Mouse (Mus musculus) C2C12 (cell line): ENCODE results near the gene Rpl14. TPM values are rescaled to one million over a fixed set of nuclear protein-coding genes. Genes with fewer than 3 reads are reported as not detected.
A peak's percentile ranks its signal among the peaks of the same experiment; 100 is the strongest.

Experiments used
- H3K27me3 ChIP-seq: one replicate; pipeline ENCODE4 v1.6.1; 2011; ENCODE audit not compliant: control insufficient read depth, insufficient read depth, insufficient read length
- H3K36me3 ChIP-seq: one replicate; pipeline ENCODE4 v1.6.1; 2011; ENCODE audit not compliant: control insufficient read depth, insufficient read depth
- H3K4me3 ChIP-seq: one replicate; pipeline ENCODE4 v1.5.1; 2011; ENCODE audit warnings: mild to moderate bottlenecking, control low read depth; ENCODE audit not compliant: poor library complexity, insufficient read depth, severe bottlenecking
- H3K79me2 ChIP-seq: one replicate; pipeline ENCODE4 v1.6.1; 2011; ENCODE audit not compliant: control insufficient read depth, insufficient read depth
- H3K79me3 ChIP-seq: one replicate; pipeline ENCODE4 v1.6.1; 2011; ENCODE audit warnings: low read depth, control low read depth
- H3ac ChIP-seq: one replicate; pipeline ENCODE3; 2011; ENCODE audit warnings: low read depth; ENCODE audit not compliant: control insufficient read depth, insufficient read length
- CEBPB ChIP-seq: IDR thresholded peaks from one replicate; pipeline ENCODE4 v1.6.1; 2011; ENCODE audit warnings: low read depth, mild to moderate bottlenecking, control low read depth, moderate library complexity
- CTCF ChIP-seq: IDR thresholded peaks from one replicate; pipeline ENCODE4 v1.5.1; 2011; ENCODE audit not compliant: control insufficient read depth, insufficient read depth, insufficient read length
- FOSL1 ChIP-seq: IDR thresholded peaks from one replicate; pipeline ENCODE4 v1.8.0; 2011; ENCODE audit warnings: mild to moderate bottlenecking, low read length; ENCODE audit not compliant: poor library complexity, insufficient read depth, severe bottlenecking
- MAX ChIP-seq: IDR thresholded peaks from one replicate; pipeline ENCODE4 v1.6.1; 2011; ENCODE audit warnings: mild to moderate bottlenecking, control low read depth
- MYOD1 ChIP-seq: IDR thresholded peaks from one replicate; pipeline ENCODE4 v1.6.1; 2011; ENCODE audit warnings: low read depth; ENCODE audit not compliant: control insufficient read depth, insufficient read length
- MYOG ChIP-seq: IDR thresholded peaks from one replicate; pipeline ENCODE4 v1.6.1; 2011; ENCODE audit not compliant: control insufficient read depth, insufficient read length; ENCODE audit errors: extremely low read depth
- USF1 ChIP-seq: IDR thresholded peaks from one replicate; pipeline ENCODE4 v1.6.1; 2011; ENCODE audit warnings: low read depth, mild to moderate bottlenecking, control low read depth, moderate library complexity
- polyA plus RNA-seq: library from polyadenylated mRNA; unstranded; fragments of >200 nt; fragmentation: generic; extraction: Trizol; gene quantifications from one replicate; pipeline ENCODE4 v1.2.1, GENCODE M21; 2012; ENCODE audit warnings: missing spikeins

Rpl14 gene
- polyA plus RNA-seq, 1 experiment, result 1,443 TPM

DNA sequence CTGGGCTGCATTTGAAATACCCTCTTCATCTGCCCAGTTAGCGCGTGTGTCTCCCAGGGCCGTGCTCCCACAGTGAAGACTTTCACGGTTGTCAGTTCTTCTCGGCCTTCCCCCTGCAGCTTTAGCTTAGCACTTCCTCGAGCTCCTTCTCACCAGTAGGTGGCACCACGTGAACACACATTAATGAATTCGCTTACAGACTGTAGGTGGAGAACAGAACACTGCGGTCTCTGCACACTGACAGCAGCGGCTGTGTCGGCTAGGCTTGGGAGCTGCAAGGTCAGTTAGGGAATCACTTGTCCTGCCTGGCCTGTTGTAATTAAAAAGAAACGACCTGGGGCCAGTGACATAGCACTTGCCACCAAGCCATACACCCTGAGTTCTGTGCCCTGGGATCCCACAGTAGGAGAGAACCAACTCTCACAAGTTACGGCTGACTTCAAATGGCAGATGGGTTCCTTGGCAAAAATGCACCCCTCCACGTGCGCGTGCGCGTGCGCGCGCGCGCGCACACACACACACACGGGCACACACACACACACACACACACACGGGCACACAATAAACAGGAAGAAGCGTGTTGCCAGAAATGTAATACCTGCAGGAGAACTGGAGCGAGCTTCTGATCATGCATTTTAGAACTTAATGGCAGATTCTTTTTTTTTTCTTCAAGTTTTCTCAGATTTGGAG is 11.5 kb downstream of the Rpl14 start:
- Histone ChIP-seq H3K79me2 (no peaks in the 10 kb centered on the region), H3K79me3 (no peaks in the 10 kb centered on the region), H3K27me3 (no peaks in the 10 kb centered on the region), H3ac (no peak overlapping the region), H3K4me3 (no peak overlapping the region), H3K36me3 (no peaks in the 10 kb centered on the region)
- TF ChIP-seq CTCF, result peak; percentile 58
- TF ChIP-seq CEBPB, result no peak
- no peak for TF ChIP-seq FOSL1
- TF ChIP-seq MYOG, result no peak
- no peak for TF ChIP-seq MYOD1
- TF ChIP-seq USF1, result peak; percentile 55
- no peak for TF ChIP-seq MAX

DNA sequence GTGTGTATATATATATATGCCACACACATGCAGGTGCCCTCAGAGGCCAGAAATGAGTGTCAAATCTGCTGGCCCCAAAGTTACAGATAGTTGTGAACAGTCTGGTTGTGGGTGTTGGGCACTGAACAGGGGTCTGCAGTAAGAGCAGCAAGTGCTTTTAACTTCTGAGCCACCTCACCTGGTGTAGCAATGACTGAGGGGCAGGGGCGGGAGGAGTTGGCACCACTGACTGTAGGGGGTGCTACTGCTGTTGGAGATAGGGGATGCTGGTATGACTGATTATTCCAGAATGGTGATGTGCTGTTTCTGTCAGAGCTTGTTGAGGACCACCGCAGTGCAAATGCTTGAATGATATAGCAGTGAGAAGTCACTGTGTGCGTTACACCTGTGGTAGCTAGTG is 12.1 kb downstream of the Rpl14 start:
- Histone ChIP-seq H3ac (no peak overlapping the region), H3K79me3 (no peaks in the 10 kb centered on the region), H3K79me2 (no peaks in the 10 kb centered on the region), H3K27me3 (no peaks in the 10 kb centered on the region), H3K36me3 (no peaks in the 10 kb centered on the region), H3K4me3 (no peak overlapping the region)
- TF ChIP-seq CEBPB (no peak), MYOG (no peak), CTCF (no peak), FOSL1 (no peak), MYOD1 (no peak), USF1 (no peak)

DNA sequence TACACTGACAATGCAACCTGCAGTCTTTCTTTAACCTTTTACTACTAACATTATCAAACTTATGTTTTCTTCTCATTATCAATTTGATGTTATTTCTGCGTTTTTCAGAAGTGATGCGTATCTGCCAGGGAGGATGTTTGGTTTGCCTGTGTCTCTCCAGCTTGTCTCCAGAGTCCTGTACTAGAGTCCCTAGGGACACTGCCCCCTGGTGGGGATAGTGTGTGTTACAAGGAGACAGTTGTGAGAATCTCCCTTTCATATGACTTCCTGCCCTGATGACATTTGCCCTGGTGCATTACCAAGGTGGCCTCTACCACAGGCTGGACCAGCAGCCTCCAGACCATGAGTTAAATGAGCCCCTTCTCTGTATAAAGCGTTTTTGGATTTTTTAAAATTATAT is 15.3 kb downstream of the Rpl14 start:
- no peak overlapping the region for H3ac ChIP-seq
- no peaks in the 10 kb centered on the region for H3K79me2 ChIP-seq
- TF ChIP-seq MYOG, result no peak
- no peak for TF ChIP-seq FOSL1
- TF ChIP-seq CEBPB, result no peak
- TF ChIP-seq CTCF, result peak; percentile 60
- TF ChIP-seq USF1, result no peak
- TF ChIP-seq MAX, result no peak
- no peak for TF ChIP-seq MYOD1
- H3K27me3 ChIP-seq, result no peaks in the 10 kb centered on the region
- no peaks in the 10 kb centered on the region for H3K36me3 ChIP-seq
- H3K79me3 ChIP-seq, result no peaks in the 10 kb centered on the region
- no peak overlapping the region for H3K4me3 ChIP-seq

DNA sequence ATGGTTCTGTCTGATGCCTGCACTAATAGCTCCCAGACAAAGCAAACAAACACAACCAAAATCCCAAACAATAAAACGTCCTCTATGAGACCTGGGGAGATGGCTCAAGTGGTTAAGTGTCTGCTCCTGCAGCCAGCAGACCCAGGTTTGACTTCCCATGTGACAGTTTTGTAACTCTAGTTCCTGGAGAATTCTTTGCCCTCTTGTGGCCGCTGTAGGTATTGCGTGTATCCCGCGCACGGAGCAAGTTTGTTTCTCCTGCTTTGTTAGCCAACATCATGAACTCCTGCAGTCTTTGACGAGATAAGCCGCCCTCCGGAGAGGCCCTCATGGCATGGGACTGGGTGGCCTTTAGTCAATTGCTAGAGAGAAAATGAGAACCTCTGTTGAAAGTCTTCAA is 20.2 kb downstream of the Rpl14 start:
- Histone ChIP-seq H3K36me3 (no peaks in the 10 kb centered on the region), H3K4me3 (no peak overlapping the region), H3K79me3 (no peaks in the 10 kb centered on the region), H3K79me2 (no peaks in the 10 kb centered on the region), H3ac (no peak overlapping the region), H3K27me3 (no peaks in the 10 kb centered on the region)
- TF ChIP-seq MYOG (no peak), CEBPB (no peak), MAX (no peak), FOSL1 (no peak), USF1 (no peak), CTCF (peak; percentile 60), MYOD1 (no peak)

DNA sequence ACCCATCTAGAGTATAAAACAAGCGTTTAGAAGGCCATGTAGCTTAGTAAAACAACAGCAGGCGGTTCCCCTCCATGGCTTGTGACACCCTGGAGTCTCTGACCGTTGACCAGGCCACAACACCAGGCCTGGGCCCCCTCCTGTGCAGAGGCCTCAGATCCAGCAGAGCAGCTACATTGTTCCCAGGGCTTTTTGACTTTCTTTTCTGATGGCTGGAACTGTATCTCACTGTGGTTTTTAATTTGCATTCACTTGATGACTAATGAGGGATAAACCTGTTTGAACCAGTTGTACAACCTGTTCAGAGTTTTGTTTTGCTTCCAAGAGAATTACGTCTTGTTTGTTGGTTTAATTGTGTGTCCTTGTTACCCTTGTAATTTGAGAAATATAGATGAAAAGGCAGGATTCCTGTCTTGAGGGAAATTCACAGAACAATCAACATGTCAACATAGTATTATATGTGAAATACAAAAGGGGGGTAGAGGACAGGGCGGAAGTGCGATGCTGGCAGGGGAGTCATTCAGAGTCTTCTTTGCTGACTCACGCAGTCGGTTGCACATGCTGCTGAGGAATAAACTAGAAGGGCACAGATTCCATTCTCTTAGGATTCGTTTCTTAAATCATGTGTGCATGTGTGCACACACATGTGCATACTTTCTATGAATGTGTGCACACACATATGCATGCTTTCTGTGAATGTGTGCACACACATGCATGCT is 22.3 kb downstream of the Rpl14 start:
- TF ChIP-seq MAX (peak; percentile 10), CEBPB (no peak)
- H3K4me3 ChIP-seq, result no peak overlapping the region
- no peaks in the 10 kb centered on the region for H3K27me3 ChIP-seq
- H3K79me3 ChIP-seq, result no peaks in the 10 kb centered on the region
- H3K36me3 ChIP-seq, result no peaks in the 10 kb centered on the region
- H3K79me2 ChIP-seq, result no peaks in the 10 kb centered on the region
- no peak overlapping the region for H3ac ChIP-seq

DNA sequence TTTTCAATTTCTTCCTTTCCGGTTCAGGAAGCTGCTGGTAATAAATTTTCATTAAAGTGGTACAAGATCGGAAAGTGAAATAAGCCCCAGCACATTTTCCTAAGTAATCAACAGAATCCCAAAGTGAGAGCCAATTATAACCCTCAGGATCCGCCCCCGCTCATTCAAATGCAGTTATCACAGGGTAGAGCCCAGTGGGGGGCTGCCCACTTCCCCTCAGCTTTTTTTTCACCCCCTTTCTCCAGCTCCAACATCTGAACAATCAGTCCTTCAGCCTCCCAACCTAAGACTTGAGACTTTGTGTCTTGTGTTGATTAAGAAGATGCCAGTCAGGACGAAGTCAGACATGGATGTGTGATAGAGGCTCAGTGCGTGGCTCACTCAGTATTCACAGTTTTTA is 23.6 kb downstream of the Rpl14 start:
- Histone ChIP-seq H3K36me3 (no peaks in the 10 kb centered on the region), H3K4me3 (no peak overlapping the region), H3K79me2 (no peaks in the 10 kb centered on the region), H3K79me3 (no peaks in the 10 kb centered on the region), H3ac (no peak overlapping the region), H3K27me3 (no peaks in the 10 kb centered on the region)
- TF ChIP-seq CTCF (no peak), MAX (no peak), FOSL1 (no peak)
